Mouse (Mus musculus): ENCODE measurements around the gene Mum1. TPM values are rescaled to one million over a fixed set of nuclear protein-coding genes. Genes with fewer than 3 reads are reported as not detected.

The Mum1 gene
- total RNA-seq, 2 experiments from 2014 or later, result 53.9 to 55.2 TPM

Small RNA genes lying within 50 kb of the gene (microRNA-seq; reads per million reads assigned to microRNA genes)
- 1.8 reads per million for gene Mir6911

Other genes starting within 250 kb of the Mum1 start
- 100 to 1,000 TPM; 117 to 127 TPM for gene Tmem259, start 242.1 kb upstream of the Mum1 start, total RNA-seq (2021)
- 10 to 100 TPM; 12.4 to 17.2 TPM for gene Cnn2, start 237.8 kb upstream of the Mum1 start, total RNA-seq (2021)
- 1 to 10 TPM; 7.2 to 8.1 TPM for gene Abca7, start 229.9 kb upstream of the Mum1 start, total RNA-seq (2021)
- 1 to 10 TPM; 1.6 to 1.7 TPM for gene Arhgap45, start 209.8 kb upstream of the Mum1 start, total RNA-seq (2021)
- gene Polr2e, start 186.6 kb upstream of the Mum1 start, total RNA-seq (2021), result 10 to 100 TPM; 63.9 to 74.2 TPM
- gene Gpx4, start 179.3 kb upstream of the Mum1 start, total RNA-seq (2021), result 100 to 1,000 TPM; 311 to 347 TPM
- gene Sbno2, start 120.9 kb upstream of the Mum1 start, total RNA-seq (2021), result 10 to 100 TPM; 28.8 to 30.8 TPM
- gene Stk11, start 110.6 kb upstream of the Mum1 start, total RNA-seq (2021), result 100 to 1,000 TPM; 100 to 111 TPM
- 100 to 1,000 TPM; 247 to 270 TPM for gene Atp5d, start 87.8 kb upstream of the Mum1 start, total RNA-seq (2021)
- gene Cbarp, start 85.6 kb upstream of the Mum1 start, total RNA-seq (2021), result 100 to 1,000 TPM; 299 to 316 TPM
- 100 to 1,000 TPM; 158 to 163 TPM for gene Midn, start 78.2 kb upstream of the Mum1 start, total RNA-seq (2021)
- 100 to 1,000 TPM; 211 to 228 TPM for gene Cirbp, start 60.4 kb upstream of the Mum1 start, total RNA-seq (2021)
- 1 to 10 TPM; 6.0 to 6.1 TPM for gene 1600002K03Rik, start 53.5 kb upstream of the Mum1 start, total RNA-seq (2021)
- gene Efna2, start 47.0 kb upstream of the Mum1 start, total RNA-seq (2021), result 10 to 100 TPM; 25.5 to 28.6 TPM
- 100 to 1,000 TPM; 124 to 125 TPM for gene Ndufs7, start 22.7 kb downstream of the Mum1 start, total RNA-seq (2021)
- gene Gamt, start 34.6 kb downstream of the Mum1 start, total RNA-seq (2021), result 10 to 100 TPM; 21.9 to 23.0 TPM
- 100 to 1,000 TPM; 136 to 145 TPM for gene Dazap1, start 35.1 kb downstream of the Mum1 start, total RNA-seq (2021)
- 100 to 1,000 TPM; 873 to 899 TPM for gene Rps15, start 66.0 kb downstream of the Mum1 start, total RNA-seq (2021)
- 100 to 1,000 TPM; 398 to 400 TPM for gene Apc2, start 69.5 kb downstream of the Mum1 start, total RNA-seq (2021)
- gene 2310011J03Rik, start 94.1 kb downstream of the Mum1 start, total RNA-seq (2021), result 10 to 100 TPM; 13.6 to 14.2 TPM
- 10 to 100 TPM in 1 of 2 experiments, 1 to 10 TPM in 1; 8.1 to 10.5 TPM for gene Pcsk4, start 103.1 kb downstream of the Mum1 start, total RNA-seq (2021)
- 10 to 100 TPM; 13.3 to 14.8 TPM for gene Reep6, start 103.5 kb downstream of the Mum1 start, total RNA-seq (2021)
- under 1 TPM; 0.56 to 0.72 TPM for gene Adamtsl5, start 122.0 kb downstream of the Mum1 start, total RNA-seq (2021)
- gene Plk5, start 130.0 kb downstream of the Mum1 start, total RNA-seq (2021), result 1 to 10 TPM; 4.2 to 6.1 TPM
- gene Mex3d, start 161.2 kb downstream of the Mum1 start, total RNA-seq (2021), result 10 to 100 TPM; 75.5 to 80.1 TPM
- 100 to 1,000 TPM; 138 to 147 TPM for gene Mbd3, start 173.1 kb downstream of the Mum1 start, total RNA-seq (2021)
- 100 to 1,000 TPM; 282 to 286 TPM for gene Uqcr11, start 180.4 kb downstream of the Mum1 start, total RNA-seq (2021)
- 10 to 100 TPM; 51.9 to 53.7 TPM for gene Tcf3, start 207.2 kb downstream of the Mum1 start, total RNA-seq (2021)